Mouse (Mus musculus): Measurements from ENCODE around the gene Hspb7. TPM values are rescaled to one million over a fixed set of nuclear protein-coding genes. Genes with fewer than 3 reads are reported as not detected.

Hspb7 gene
- polyA plus RNA-seq, 1 experiment from 2014 or later: not detected

DNA sequence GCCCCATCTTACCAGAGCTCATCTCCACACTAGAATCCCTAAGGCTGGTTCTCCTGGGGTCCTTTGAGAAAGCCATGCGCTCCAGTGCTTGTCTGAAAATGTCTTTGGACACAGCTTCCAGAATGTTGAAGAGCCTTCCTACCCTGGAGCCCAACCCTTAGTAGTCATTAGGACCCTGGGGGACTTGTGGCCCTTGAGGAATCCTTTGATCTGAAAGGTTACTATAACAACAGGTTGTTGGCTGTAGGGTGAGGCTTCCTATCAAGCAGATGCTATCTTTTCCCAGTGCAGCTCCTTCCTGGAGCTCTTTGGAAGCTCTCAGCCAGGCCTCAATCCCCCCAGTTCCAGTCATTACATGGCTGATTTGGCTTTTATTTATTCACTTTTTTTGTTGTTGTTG is 15.4 kb downstream of the Hspb7 start, which contains the start of gene Srarp:
Srarp (minus strand) TSS at position 132 of the 400 bp plus-strand sequence.
- Histone ChIP-seq H3K9ac (no peak within 1 kb of the TSS), H3K9me3 (no peaks in the 10 kb centered on the region), H3K4me3 (no peak within 1 kb of the TSS), H3K36me3 (no peaks in the 10 kb centered on the region), H3K27ac (replicated peaks) (no peak within 1 kb of the TSS), H3K27me3 (no peaks in the 10 kb centered on the region), H3K4me2 (no peak within 1 kb of the TSS), H3K4me1 (replicated peaks) (no peaks in the 10 kb centered on the region)
- ATAC-seq (ENCODE audit: low read depth): no peak
- 81% methylated on average over 1 of the region's 1 CpGs for WGBS

DNA sequence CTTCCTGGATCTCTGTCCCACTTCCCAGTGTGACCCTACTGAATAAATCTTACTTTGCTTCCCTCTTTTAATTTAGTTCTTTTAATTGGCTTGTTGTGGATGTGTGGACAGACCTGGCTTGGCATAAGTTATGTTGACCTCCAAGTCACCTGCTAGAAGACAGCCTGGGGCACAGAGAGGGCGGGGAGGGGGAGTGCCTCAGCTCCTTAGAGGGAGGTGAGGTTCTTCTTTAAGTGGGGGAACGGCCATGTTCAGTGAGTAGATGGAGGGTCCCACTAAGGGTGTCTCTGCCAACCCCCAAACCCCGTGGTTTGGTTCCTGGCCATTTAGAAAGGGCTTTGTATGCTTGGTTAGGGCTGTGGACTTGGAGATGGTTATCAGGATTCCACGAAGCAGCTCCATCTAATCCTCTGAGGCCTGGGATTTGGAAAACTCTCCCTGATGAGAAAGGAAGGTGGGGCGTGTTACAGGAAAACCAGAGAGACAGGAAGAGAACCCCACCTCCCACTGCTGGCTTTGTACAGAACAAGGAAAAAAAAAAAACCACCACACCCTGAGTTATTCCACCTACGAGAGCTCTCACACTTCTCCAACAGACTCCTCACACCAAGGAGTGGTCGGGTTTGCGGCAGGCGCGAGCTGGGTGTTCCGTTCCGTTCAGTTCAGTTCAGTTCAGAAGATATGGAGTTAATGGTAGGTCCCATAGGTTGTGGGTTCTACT is 18.7 kb downstream of the Hspb7 start:
- H3K36me3 ChIP-seq: no peaks in the 10 kb centered on the region
- ATAC-seq (ENCODE audit: low read depth): no peak
- no peak overlapping the region for H3K9ac ChIP-seq
- H3K4me2 ChIP-seq: no peak overlapping the region
- H3K27me3 ChIP-seq: no peaks in the 10 kb centered on the region; the same call in 1 of the 2 replicates
- H3K4me1 ChIP-seq (replicated peaks): peaks cover 7% of the 10 kb centered on the region
- H3K27ac ChIP-seq (replicated peaks): no peak overlapping the region
- H3K4me3 ChIP-seq: no peak overlapping the region
- no peaks in the 10 kb centered on the region for H3K9me3 ChIP-seq
- WGBS: 83% methylated on average over 12 of the region's 12 CpGs

DNA sequence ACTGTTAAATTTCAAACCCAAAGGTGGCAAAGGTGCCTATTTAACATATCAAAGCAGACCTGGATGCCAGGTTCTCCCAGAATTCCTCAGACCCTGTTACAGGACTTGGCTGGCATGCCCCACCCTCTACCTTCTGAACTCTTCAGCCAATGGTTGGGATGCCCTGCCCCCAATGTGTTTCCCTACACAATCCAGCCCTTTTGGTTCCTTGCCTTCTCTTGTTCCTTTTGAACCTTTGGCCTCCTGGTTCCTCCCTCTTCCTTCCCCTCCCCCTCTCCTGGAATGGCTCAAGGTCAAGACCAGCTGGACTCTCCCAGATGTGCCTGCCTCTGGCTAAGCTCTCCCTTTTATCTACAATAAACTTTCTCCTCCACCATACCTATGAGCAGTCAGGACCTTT is 20.3 kb downstream of the Hspb7 start:
- H3K4me2 ChIP-seq: no peak overlapping the region
- H3K4me1 ChIP-seq (replicated peaks): peaks cover 17% of the 10 kb centered on the region
- ATAC-seq (ENCODE audit: low read depth): no peak
- no peak overlapping the region for H3K27ac ChIP-seq (replicated peaks)
- H3K9ac ChIP-seq: no peak overlapping the region
- no peaks in the 10 kb centered on the region for H3K36me3 ChIP-seq
- H3K27me3 ChIP-seq: no peaks in the 10 kb centered on the region; the same call in 1 of the 2 replicates
- H3K4me3 ChIP-seq: no peak overlapping the region
- no peaks in the 10 kb centered on the region for H3K9me3 ChIP-seq

DNA sequence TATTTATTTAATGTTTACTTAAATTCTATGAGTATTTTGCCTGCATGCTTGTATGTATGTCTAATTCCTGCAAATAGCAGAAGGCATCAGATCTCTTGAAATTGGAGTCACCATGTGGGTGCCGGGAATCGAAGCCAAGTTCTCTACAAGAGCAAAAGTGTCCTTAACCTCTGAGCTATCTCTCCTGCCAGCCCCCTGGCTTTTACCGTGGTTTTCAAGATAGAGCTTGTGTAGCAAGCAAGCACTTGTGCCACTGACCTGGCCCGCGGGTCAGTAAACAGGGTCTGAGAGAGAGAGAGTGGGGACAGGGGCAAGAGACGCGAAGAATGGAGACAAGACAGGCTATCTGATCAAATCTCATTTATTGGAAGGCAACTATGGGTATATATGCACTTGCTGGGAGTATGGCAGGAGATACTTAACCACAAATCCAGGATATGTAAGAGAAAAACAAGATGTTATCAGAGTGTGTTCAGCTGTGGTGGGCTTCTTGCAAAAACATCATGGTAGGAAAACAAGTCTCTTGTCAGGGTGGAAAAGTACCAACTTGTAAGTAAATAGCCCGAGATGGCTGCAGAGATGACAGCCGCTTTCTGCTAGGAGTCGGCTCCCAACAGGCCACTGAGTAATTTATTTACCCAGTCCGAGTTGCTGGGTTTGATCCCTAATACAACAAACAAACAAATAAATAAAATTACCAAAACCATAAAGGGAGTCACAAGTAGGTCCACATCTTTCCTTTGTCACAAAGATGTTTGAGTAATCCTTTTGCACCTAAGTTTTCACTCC is 23.3 kb downstream of the Hspb7 start:
- no peak overlapping the region for H3K27ac ChIP-seq (replicated peaks)
- H3K4me3 ChIP-seq: peak overlapping the region; percentile 97
- H3K4me2 ChIP-seq: peak overlapping the region; percentile 78
- peak overlapping the region; percentile 97 for H3K9ac ChIP-seq
- no peaks in the 10 kb centered on the region for H3K9me3 ChIP-seq
- H3K27me3 ChIP-seq: no peaks in the 10 kb centered on the region; the same call in 1 of the 2 replicates
- peaks cover 24% of the 10 kb centered on the region for H3K4me1 ChIP-seq (replicated peaks)
- 51% methylated on average over 11 of the region's 11 CpGs for WGBS
- H3K36me3 ChIP-seq: peaks cover 21% of the 10 kb centered on the region
- 0 out of 2 replicates have a peak, but pooled peaks have one; percentile 2 for ATAC-seq (ENCODE audit: low read depth)

DNA sequence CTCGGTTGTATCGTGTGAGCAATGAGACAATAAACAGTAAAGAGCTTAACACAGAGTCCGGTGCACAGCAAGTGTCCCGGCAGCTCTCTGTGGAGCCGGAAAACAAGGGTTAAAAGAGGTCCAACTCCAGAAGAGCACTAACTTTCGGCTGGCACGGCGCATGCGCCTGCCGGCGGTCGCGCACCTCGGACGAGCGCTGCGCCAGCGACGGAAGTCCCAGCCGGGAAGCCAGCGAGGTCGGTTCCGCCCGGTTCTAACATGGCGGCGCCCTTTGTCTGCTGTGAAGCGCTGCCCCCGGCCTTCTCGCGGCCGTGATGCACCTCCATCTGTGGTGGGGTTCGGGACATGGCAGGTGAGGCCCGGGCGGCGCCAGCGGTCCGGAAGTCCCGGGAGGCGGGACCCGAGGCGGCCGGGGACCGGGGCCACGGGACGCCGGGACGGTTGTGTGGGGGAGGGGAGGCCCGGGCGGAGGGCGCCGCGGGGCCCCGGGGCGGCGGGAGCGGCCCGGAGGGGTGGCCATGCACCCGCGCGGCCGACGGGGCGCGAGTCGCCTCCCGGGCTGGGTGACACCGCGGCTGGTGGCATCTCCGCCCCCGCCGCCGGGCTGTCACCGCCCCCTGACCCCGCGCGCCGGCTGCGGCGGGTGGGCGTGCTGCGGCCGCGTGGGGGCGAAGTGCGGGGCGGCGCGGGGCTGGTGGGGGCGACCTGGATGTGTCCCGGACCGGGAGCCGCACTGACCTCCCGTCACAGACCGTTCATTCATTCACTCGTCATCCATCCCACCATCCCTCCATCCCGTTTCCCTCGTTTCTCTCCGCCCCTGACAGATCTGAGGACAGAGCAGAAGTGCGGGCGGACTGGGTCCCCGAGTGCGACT is 24.1 kb downstream of the Hspb7 start, which contains the start of gene Zbtb17:
Zbtb17 (plus strand) TSS at position 204 of the 877 bp plus-strand sequence.
- peak within 1 kb of the TSS; percentile 89 for H3K27ac ChIP-seq (replicated peaks)
- H3K27me3 ChIP-seq: no peaks in the 10 kb centered on the region; the same call in 1 of the 2 replicates
- under 1% methylated on average over 68 of the region's 102 CpGs for WGBS
- H3K9me3 ChIP-seq: no peaks in the 10 kb centered on the region
- peak within 1 kb of the TSS; percentile 78 for H3K4me2 ChIP-seq
- H3K36me3 ChIP-seq: peaks cover 30% of the 10 kb centered on the region
- H3K9ac ChIP-seq: peak within 1 kb of the TSS; percentile 97
- H3K4me3 ChIP-seq: peak within 1 kb of the TSS; percentile 97
- H3K4me1 ChIP-seq (replicated peaks): peaks cover 24% of the 10 kb centered on the region
- peak; percentile 94 for ATAC-seq (ENCODE audit: low read depth)

DNA sequence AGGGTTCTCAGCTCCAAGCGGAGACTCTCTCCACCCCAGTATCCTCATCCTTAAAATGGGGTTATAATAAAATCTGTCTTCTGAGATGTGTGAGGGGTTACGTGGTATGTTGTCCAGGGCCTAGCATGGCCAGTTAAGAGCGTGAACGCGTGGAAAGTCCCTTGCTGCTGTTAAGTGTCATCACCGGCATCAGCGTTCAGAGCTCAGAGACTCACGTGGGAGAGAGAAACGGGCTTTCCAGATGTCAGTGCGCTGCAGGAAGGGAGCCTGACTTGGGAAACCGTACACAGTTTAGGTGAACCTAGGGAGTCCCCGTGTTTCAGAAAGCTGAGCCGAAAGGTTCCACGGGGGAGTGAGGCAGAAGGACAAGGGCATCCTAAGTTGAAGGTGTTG is 24.7 kb downstream of the Hspb7 start:
- Histone ChIP-seq H3K4me3 (peak overlapping the region; percentile 97), H3K9ac (peak overlapping the region; percentile 97), H3K27me3 (no peaks in the 10 kb centered on the region; the same call in 1 of the 2 replicates), H3K36me3 (peaks cover 36% of the 10 kb centered on the region), H3K27ac (replicated peaks) (peak overlapping the region; percentile 89; the same call in 1 of the 2 replicates), H3K4me1 (replicated peaks) (peaks cover 24% of the 10 kb centered on the region), H3K4me2 (peak overlapping the region; percentile 78), H3K9me3 (no peaks in the 10 kb centered on the region)
- WGBS: 16% methylated on average over 14 of the region's 14 CpGs
- ATAC-seq (ENCODE audit: low read depth): no peak

DNA sequence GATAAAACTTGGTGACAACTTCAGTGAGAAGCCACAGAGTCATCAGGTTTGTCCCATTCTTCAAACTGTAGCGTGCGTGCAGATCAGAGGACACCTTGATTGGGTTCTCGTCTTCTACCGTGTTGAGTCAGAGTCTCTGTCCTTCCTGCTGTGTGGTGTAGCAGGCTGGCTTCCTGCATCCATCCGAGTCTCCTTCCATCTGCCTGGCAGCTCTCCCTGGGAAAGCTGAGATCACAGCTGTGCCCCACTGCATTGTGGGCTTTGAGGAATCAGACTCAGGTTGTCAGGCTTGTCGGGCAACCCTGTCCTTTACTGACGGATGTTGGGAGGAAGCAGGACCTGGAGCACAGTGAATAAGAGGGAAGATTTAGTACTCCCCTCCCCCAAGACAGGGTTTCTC is 25.6 kb downstream of the Hspb7 start:
- ATAC-seq (ENCODE audit: low read depth): no peak
- Histone ChIP-seq H3K36me3 (peaks cover 43% of the 10 kb centered on the region), H3K4me2 (no peak overlapping the region), H3K27ac (replicated peaks) (no peak overlapping the region), H3K4me1 (replicated peaks) (peaks cover 24% of the 10 kb centered on the region), H3K9me3 (no peaks in the 10 kb centered on the region), H3K9ac (peak overlapping the region; percentile 97; the same call in 1 of the 2 replicates), H3K27me3 (no peaks in the 10 kb centered on the region; the same call in 1 of the 2 replicates), H3K4me3 (peak overlapping the region; percentile 97; the same call in 1 of the 2 replicates)
- 72% methylated on average over 7 of the region's 7 CpGs for WGBS

DNA sequence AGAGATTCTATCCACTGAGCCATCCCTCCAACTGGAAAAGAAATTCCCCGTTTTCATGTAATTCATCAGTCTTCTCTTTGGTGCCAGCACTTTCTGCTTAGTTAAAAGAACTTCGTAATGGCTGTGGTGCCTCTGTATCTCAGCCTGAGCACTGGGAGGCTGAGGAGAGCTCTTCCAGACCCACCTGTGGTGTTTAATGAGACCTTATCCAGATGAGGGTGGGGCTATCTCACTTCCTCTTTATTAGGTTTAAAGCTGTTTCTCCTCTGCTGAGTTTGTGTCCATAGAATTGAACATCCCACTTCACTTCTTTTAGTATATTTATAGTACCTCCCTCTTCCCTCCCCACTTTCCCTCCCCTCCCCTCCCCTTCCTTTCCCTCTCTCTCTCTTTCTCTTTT is 30.7 kb downstream of the Hspb7 start:
- peaks cover 73% of the 10 kb centered on the region for H3K36me3 ChIP-seq
- 85% methylated on average over 2 of the region's 2 CpGs for WGBS

DNA sequence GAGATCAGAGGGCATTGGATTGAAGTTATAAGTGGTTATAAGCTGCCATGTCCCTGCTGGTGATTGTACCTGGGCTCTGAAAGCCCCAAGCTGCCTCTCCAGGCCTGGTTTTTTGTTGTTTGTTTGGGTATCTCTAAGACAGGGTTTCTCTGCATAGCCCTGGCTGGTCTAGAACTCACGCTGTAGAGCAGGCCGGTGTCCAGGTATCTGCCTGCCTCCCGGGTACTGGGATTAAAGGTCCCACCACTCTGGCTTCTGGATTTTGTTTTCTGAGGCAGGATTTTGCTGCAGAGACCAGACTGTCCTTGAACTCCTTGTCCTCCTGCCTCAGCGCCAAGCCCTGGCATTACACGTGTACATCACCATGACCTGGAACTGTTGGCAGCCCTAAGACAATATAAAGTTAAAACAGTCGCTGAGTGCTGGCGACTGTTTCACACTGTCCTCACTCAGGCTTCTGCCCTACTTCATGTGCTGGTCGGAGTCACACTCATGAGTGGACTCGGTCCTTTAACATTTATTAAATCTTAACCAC is 31.4 kb downstream of the Hspb7 start:
- Histone ChIP-seq H3K36me3 (peaks cover 71% of the 10 kb centered on the region), H3K9ac (no peak overlapping the region), H3K4me2 (no peak overlapping the region), H3K4me1 (replicated peaks) (peaks cover 24% of the 10 kb centered on the region), H3K27ac (replicated peaks) (no peak overlapping the region), H3K9me3 (no peaks in the 10 kb centered on the region), H3K27me3 (no peaks in the 10 kb centered on the region), H3K4me3 (no peak overlapping the region)
- 92% methylated on average over 9 of the region's 9 CpGs for WGBS
- no peak for ATAC-seq (ENCODE audit: low read depth)

More for the DNA sequence above, 30.7 kb downstream of the Hspb7 start:
- Histone ChIP-seq H3K9me3 (no peaks in the 10 kb centered on the region), H3K9ac (no peak overlapping the region), H3K27ac (replicated peaks) (no peak overlapping the region), H3K27me3 (no peaks in the 10 kb centered on the region), H3K4me2 (no peak overlapping the region), H3K4me3 (no peak overlapping the region), H3K4me1 (replicated peaks) (peaks cover 27% of the 10 kb centered on the region)
- ATAC-seq (ENCODE audit: low read depth): no peak

DNA sequence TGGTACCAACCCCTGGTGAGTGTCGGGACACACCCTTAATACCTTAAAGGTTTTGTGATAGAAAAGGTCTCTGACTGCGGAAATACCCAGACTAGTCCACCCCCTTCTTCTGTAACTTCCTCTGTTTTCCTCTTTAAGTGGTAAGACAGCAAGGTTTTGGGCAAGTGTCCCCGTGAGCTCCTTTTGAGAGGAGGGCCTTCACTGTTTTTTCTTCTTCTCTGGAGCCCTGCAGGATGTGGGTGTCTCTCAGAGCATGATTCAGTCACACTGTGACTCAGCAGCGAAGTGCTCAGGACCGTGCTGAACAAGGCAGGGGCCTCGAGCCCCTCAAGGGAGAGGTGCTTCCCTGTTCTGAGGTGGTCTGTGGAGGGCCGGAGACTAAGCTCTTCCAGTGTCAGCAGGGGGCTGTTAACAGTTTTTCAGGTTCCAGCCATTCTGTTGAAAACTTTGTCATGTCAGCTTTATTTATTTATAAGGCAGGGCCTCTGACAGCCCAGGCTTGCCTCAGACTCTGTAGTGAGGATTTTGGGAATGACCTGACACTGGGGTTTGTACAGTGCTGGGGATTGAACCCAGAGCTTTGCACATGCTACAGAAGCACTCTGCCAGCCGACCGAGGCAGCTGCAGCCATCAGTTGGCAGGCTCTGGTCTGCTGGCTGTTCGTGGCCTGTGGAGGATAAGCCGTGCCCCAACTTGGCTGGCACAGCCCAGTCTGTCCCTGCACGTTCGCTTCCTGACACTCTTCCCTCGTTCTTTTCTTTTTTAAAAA is 34.2 kb downstream of the Hspb7 start:
- whole genome bisulfite sequencing: 79% methylated on average over 14 of the region's 14 CpGs
- Histone ChIP-seq H3K9me3 (no peaks in the 10 kb centered on the region), H3K27me3 (no peaks in the 10 kb centered on the region), H3K4me1 (replicated peaks) (peaks cover 38% of the 10 kb centered on the region), H3K4me2 (no peak overlapping the region), H3K4me3 (no peak overlapping the region), H3K9ac (no peak overlapping the region), H3K36me3 (peaks cover 47% of the 10 kb centered on the region), H3K27ac (replicated peaks) (no peak overlapping the region)
- no peak for ATAC-seq (ENCODE audit: low read depth)

DNA sequence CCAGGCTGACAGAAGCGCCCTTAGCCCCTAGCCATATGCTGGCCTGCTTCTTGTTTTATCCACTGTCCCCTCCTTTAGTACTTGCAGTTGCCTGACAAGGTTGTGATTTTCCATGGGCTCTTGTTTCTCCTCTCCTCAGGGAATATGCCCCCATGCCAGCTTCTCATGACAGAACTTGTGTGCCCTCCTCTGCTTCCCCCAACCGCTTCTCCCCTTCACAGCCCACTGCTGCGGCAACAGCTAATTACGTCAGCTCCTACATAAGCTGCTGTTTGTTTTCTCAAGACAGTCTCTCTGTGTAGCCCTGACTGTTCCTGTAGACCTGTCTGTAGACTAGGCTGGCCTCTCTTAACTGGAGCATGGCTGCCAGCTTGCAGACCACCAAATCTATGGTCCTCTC is 34.9 kb downstream of the Hspb7 start:
- no peaks in the 10 kb centered on the region for H3K27me3 ChIP-seq
- H3K4me3 ChIP-seq: no peak overlapping the region
- peaks cover 42% of the 10 kb centered on the region for H3K4me1 ChIP-seq (replicated peaks)
- H3K27ac ChIP-seq (replicated peaks): no peak overlapping the region
- peaks cover 47% of the 10 kb centered on the region for H3K36me3 ChIP-seq
- no peak overlapping the region for H3K9ac ChIP-seq
- H3K9me3 ChIP-seq: no peaks in the 10 kb centered on the region
- H3K4me2 ChIP-seq: no peak overlapping the region
- WGBS: 72% methylated on average over 4 of the region's 4 CpGs
- ATAC-seq (ENCODE audit: low read depth): no peak

All from neural tube, embryonic 13.5 days (tissue).